Mouse (Mus musculus) forebrain, embryonic 13.5 days (tissue): ENCODE results near the gene Lenep. TPM values are rescaled to one million over a fixed set of nuclear protein-coding genes. Genes with fewer than 3 reads are reported as not detected.

ENCODE experiments used
- ATAC-seq: fragments of 200-750 bp; cut with Nextera tagmentation; 2 replicates; pipeline ENCODE4 v1.8.0; 2017
- H3K27ac ChIP-seq: fragments of 300-500 bp; sonication (generic); 2 replicates; pipeline ENCODE4 v1.5.1; 2015; ENCODE audit warnings: inconsistent platforms, mild to moderate bottlenecking, moderate library complexity
- H3K27me3 ChIP-seq: fragments of 300-500 bp; sonication (generic); 2 replicates; pipeline ENCODE4 v1.6.1; 2015; ENCODE audit warnings: mild to moderate bottlenecking, inconsistent platforms
- H3K36me3 ChIP-seq: fragments of 300-500 bp; sonication (generic); 2 replicates; pipeline ENCODE4 v1.6.1; 2015; ENCODE audit warnings: mild to moderate bottlenecking, inconsistent platforms; ENCODE audit not compliant: poor library complexity, severe bottlenecking
- H3K4me1 ChIP-seq: fragments of 300-500 bp; sonication (generic); 2 replicates; pipeline ENCODE4 v1.6.1; 2015; ENCODE audit warnings: inconsistent platforms
- H3K4me2 ChIP-seq: fragments of 300-500 bp; sonication (generic); 2 replicates; pipeline ENCODE4 v1.6.1; 2015; ENCODE audit warnings: inconsistent platforms, mild to moderate bottlenecking, moderate library complexity
- H3K4me3 ChIP-seq: fragments of 300-500 bp; sonication (generic); 2 replicates; pipeline ENCODE4 v1.5.1; 2015; ENCODE audit warnings: mild to moderate bottlenecking, inconsistent platforms
- H3K9ac ChIP-seq: fragments of 300-500 bp; sonication (generic); 2 replicates; pipeline ENCODE4 v1.6.1; 2015; ENCODE audit warnings: mild to moderate bottlenecking, inconsistent platforms
- H3K9me3 ChIP-seq: fragments of 300-500 bp; sonication (generic); replicated peaks from 2 replicates; pipeline ENCODE4 v1.6.1; 2016; ENCODE audit warnings: inconsistent platforms
- WGBS: fragments of 180-500 bp; shearing (Covaris S2); methylation state at CpG from one replicate; pipeline ENCODE4 v1.1.7; 2015; 5-methylcytosine and 5-hydroxymethylcytosine counted together
- polyA plus RNA-seq: library from polyadenylated mRNA; unstranded; fragments of >200 nt; fragmentation: Nextera tagmentation; extraction: Ambion mirVana; gene quantifications from 2 replicates; pipeline ENCODE4 v1.2.1, GENCODE M21; 2015

Lenep gene
- polyA plus RNA-seq, 1 experiment from 2014 or later, result 0.52 TPM

DNA sequence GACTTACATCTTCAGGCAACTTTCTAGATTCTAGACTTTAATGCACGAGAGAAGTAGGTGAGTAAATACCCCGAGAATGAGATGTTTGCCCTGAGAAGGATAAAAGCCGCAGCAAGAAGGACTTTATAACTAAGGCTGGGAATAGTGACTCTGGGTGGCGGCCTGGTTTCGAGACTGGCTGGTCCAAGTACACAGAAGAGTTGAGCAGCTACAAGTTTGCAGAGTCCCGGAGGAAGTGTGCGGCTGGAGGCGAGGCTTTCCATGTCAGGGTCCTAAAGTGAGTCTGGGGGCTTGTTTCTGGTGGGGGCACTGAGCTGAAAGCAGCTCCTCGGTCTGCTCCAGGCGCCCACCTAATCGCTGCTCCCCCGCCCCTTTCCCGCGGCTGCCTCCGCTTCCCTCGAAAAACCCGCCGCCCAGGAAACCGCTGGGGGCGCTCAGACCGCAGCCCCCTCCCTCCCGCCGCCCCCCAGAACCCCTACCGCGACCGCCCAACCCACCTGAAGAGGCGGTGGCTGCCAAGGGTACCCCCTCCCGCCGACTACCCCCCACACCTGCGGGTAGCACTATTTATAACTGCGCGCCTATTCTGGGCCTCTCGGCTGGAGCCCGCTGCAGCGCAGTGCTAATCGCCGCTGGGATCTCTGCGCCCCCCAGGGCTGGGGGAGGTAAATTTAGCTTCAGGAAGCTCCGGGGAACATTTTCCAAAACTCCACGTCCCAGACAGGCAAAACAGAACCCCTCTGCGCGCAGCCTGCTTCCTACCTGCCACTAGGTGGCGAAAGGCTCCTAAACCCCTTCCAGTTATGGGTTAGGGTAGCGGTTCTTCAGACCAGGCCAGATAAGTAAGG, 6.6 kb downstream of the Lenep start:
- under 1% methylated on average over 34 of the region's 44 CpGs for WGBS
- H3K9ac ChIP-seq, result peak overlapping the region; percentile 63
- no peak overlapping the region for H3K27ac ChIP-seq
- peak overlapping the region; percentile 96 for H3K4me2 ChIP-seq
- peaks cover 54% of the 10 kb centered on the region for H3K4me1 ChIP-seq
- H3K36me3 ChIP-seq, result 0 out of 2 replicates have a peak, but pooled peaks cover 2% of the 10 kb centered on the region
- H3K9me3 ChIP-seq, result no peaks in the 10 kb centered on the region
- H3K27me3 ChIP-seq, result peaks cover 27% of the 10 kb centered on the region
- no peak for ATAC-seq
- H3K4me3 ChIP-seq, result peak overlapping the region; percentile 48

DNA sequence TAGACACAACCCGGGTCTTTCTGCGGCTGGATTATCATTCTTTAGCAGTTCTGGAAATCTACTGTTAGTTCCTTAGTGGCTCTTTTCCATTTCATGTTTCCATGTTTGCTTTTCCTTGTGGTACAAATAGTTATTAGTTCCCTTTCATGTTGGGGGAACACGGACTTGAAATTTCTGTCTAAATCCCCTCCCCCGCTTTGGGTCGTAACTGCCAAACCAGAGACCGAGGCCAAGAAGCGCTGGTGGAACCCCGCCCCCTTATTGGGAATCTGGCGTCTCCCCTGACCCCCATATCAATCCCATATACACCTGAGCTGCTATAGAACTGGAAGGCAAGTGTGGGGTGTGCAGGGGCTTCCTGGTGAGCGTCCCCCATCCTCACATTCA, 7.2 kb downstream of the Lenep start:
- H3K9me3 ChIP-seq, result no peaks in the 10 kb centered on the region
- peak overlapping the region; percentile 48 for H3K4me3 ChIP-seq
- no peak overlapping the region for H3K27ac ChIP-seq
- 8% methylated on average over 10 of the region's 10 CpGs for WGBS
- H3K4me1 ChIP-seq, result peaks cover 61% of the 10 kb centered on the region
- ATAC-seq, result no peak
- no peaks in the 10 kb centered on the region for H3K36me3 ChIP-seq
- H3K4me2 ChIP-seq, result peak overlapping the region; percentile 96
- H3K9ac ChIP-seq, result peak overlapping the region; percentile 63; the same call in 1 of the 2 replicates
- peaks cover 27% of the 10 kb centered on the region for H3K27me3 ChIP-seq

DNA sequence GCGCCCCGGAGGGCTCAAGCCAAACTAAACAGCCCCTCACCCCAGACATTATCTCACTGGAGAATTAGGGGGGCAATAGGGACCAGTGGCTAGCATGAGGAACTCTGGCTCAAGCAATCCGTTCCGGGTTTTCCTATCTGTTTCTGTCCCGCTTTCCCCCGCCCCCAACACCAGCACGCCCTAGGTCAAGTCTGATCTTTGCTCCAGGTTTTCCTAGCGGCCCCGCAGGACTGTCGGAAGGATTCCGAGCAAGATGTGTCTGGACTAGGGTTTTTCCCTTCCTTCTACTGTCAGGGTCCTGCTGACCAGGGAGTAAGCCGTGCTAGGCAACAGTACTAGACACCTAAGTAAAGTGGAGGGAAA, 7.7 kb downstream of the Lenep start:
- Histone ChIP-seq H3K27ac (0 out of 2 replicates have a peak overlapping the region, but pooled peaks have one; percentile 60), H3K36me3 (no peaks in the 10 kb centered on the region), H3K9ac (peak overlapping the region; percentile 63; the same call in 1 of the 2 replicates), H3K4me1 (peaks cover 66% of the 10 kb centered on the region), H3K9me3 (no peaks in the 10 kb centered on the region), H3K27me3 (peaks cover 27% of the 10 kb centered on the region), H3K4me2 (peak overlapping the region; percentile 96), H3K4me3 (peak overlapping the region; percentile 48)
- WGBS, result under 1% methylated on average over 12 of the region's 12 CpGs
- peak; percentile 6; the same call in 1 of the 2 replicates for ATAC-seq

DNA sequence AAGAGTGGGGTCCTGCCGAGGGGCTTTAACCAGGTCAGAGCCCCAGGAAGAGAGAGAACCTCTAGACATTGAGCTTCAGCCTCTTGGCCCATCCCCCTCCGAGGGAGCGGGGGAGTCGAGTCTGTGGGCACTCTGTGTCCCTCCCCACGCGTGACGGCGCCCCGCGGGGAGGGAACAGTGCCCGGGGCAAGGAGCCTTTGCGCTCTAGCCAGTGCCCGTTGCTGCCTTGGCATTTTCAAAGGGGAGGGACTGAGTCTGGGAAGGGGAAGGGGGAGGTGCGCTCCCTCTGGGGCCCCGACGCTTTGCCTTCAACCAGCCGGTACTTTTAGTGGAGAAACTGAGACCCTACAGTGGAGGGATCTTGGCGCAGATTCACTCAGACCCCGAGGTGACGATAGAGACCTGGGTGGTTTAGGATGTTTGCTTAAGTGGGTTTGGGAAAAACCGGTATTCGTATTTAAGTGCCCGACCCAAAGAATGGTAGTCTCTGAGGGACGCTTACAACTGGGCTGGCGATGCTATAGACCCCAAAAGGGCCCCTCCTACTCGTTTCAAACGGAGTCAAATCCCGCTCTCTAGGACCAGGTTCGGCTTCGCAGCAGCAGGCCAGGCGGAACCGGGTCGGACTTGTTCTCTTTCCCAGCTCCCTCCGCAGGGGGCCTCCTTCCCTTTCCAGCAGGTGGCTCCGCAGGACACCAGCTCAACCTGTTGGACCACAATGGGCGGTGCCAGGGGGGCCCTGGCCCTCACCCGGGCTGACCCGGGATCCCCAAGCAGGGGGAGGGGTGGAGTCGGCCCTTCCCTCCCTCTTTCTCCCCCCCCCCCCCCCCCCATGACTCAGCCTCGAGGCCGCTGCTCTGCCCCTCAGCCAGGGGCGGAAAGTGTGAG, 8.3 kb downstream of the Lenep start, which contains the start of gene Zbtb7b:
Gene Zbtb7b (minus strand): TSS at position 771 of the 888 bp plus-strand sequence.
- ATAC-seq, result peak; percentile 57
- H3K9me3 ChIP-seq, result no peaks in the 10 kb centered on the region
- H3K27ac ChIP-seq, result peak within 1 kb of the TSS; percentile 60
- H3K36me3 ChIP-seq, result no peaks in the 10 kb centered on the region
- peaks cover 66% of the 10 kb centered on the region for H3K4me1 ChIP-seq
- peak within 1 kb of the TSS; percentile 96 for H3K4me2 ChIP-seq
- WGBS, result under 1% methylated on average over 39 of the region's 42 CpGs
- peak within 1 kb of the TSS; percentile 48 for H3K4me3 ChIP-seq
- H3K9ac ChIP-seq, result peak within 1 kb of the TSS; percentile 63
- peaks cover 27% of the 10 kb centered on the region for H3K27me3 ChIP-seq

DNA sequence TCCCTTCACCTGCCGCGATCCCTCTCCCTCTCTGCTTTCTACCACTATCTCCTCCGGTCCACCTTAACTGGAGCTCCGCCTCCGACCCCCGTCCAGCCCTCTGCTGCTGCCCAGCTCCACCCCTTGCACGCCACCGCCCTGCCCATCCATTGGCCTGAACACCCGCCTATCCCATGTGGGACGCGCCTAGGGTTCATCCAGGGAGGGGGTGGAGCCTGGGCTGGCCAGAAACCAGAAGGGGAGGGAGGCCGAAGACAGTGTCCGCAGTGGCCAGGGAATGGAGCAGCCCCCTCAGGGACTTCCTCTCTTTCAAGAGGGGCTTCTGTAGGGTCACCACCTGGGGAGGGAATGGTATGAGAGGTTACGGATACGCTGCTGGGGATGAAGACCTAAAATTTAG, 9.0 kb downstream of the Lenep start:
- Histone ChIP-seq H3K27ac (peak overlapping the region; percentile 60), H3K9ac (peak overlapping the region; percentile 63), H3K9me3 (no peaks in the 10 kb centered on the region), H3K36me3 (no peaks in the 10 kb centered on the region), H3K4me3 (peak overlapping the region; percentile 48), H3K4me1 (peaks cover 66% of the 10 kb centered on the region), H3K4me2 (peak overlapping the region; percentile 96), H3K27me3 (peaks cover 27% of the 10 kb centered on the region)
- WGBS, result 1% methylated on average over 15 of the region's 15 CpGs
- ATAC-seq, result peak; percentile 94

DNA sequence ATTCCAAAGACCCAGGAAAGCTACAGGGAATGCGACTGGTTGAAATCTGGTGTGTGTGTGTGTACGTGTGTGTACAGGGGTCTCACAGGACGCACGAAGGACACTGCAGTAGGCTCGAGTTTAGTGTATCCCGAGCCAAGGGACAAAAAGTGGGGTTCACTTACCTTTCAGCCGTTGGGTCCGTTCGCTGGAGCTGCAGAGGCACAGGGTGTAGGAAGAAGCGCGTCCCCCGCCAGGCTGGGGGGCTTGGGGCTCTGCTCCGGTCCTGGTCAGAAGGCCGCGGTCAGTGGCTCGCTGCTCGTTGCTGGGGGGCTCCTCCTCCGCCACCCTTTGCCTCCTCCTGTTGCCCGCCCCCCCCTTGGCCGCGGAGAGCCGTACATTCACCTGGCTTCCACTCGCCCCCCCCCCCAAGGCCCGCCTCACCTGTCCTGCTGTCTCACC, 9.7 kb downstream of the Lenep start:
- H3K9ac ChIP-seq, result peak overlapping the region; percentile 66

DNA sequence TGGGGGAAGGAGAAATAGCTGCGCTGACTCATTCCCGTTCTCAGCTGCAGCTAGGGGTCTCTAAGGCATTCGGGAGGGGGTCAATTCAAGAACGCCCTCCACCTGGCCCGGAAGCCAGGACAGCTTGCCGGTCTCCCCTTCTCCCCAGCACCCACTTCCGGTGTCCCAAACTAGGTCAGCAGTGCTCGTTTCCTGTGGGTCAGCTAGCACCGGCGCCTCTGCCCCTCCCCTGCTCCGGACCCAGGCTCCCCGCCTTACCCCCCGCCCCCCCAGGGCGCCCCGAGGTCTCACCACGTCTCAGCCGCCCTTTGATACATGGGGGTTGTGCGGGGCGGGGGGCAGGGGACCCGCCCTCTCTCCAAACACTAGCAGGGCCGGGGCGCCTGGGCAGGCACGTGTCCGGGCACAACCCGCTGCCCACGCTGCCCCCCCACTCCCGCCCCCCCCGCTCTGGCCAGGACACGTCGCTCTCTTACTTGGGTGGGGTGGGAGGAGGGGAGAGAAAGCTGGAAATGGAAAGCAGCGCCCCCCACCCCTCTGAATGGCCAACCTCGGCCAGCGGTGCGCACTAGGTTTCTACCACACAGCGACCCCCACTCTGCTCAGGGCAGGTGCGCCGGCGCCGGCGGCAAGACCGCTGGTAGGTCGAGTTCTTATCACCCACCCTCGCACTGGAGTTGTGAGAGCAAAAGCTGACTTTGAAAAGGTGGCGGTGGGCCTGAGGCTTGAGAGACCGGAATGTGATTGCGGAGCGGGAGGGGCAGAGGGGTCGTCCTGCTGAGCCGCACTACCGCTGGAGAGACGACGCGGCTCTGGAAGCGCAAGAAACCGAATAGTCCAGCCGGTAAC, 10.7 kb downstream of the Lenep start:
- H3K4me1 ChIP-seq, result peaks cover 71% of the 10 kb centered on the region
- peak overlapping the region; percentile 48 for H3K4me3 ChIP-seq
- H3K4me2 ChIP-seq, result peak overlapping the region; percentile 96
- H3K36me3 ChIP-seq, result no peaks in the 10 kb centered on the region
- no peak overlapping the region for H3K27ac ChIP-seq
- no peaks in the 10 kb centered on the region for H3K9me3 ChIP-seq
- no peak for ATAC-seq
- H3K9ac ChIP-seq, result peak overlapping the region; percentile 66
- under 1% methylated on average over 47 of the region's 56 CpGs for whole genome bisulfite sequencing
- H3K27me3 ChIP-seq, result peaks cover 27% of the 10 kb centered on the region

More for the DNA sequence above, 9.7 kb downstream of the Lenep start:
- under 1% methylated on average over 16 of the region's 24 CpGs for WGBS
- Histone ChIP-seq H3K9me3 (no peaks in the 10 kb centered on the region), H3K4me3 (peak overlapping the region; percentile 48), H3K4me2 (peak overlapping the region; percentile 96), H3K27me3 (peaks cover 27% of the 10 kb centered on the region), H3K36me3 (no peaks in the 10 kb centered on the region), H3K4me1 (peaks cover 70% of the 10 kb centered on the region), H3K27ac (no peak overlapping the region)
- ATAC-seq, result no peak

DNA sequence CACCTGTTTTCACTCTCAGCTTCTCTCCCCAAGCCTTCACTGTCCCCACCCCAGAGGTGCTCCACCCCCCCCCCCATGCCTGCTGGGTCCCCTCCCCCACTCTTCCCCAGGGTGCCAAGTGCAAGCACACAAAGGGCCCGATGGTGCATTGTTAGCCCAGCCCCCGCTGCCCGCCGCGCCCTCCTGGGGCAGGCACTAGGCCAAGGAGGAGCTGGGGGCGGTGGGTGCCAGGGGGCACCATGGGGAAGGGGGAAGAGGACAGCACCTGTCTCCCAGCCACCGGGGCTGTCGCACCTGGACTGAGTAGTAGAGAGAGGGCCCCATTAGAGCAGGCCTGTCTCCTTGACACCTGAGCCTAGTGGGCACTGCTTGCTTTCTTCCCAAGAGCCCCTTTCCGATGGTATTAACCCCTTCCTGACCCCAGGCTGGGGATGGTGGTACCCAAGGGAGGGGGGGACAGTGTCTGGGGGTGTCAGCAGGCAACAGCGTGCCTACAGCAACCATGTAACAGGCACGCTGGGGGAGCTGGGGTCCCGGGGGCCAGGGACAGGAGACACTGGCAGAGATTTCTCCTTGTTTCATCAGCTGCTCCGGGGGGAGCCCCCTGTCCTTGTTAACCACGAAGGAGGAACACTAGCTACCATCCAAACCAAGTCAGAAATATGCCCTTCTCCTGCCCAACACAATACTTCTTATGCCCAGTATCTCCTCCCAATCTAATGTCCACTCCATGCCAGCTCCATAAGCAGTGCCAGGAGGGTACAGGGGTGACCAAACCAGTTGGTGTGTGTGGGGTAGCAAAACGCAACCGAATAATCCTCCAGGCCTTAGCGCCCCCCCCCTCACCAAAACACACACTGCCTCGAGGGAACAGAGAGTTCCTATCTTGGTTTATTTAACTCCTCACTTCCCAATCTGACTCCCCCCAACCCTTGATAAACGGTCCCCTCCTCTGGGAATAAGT, 11.6 kb downstream of the Lenep start:
- H3K27ac ChIP-seq, result no peak overlapping the region
- H3K9me3 ChIP-seq, result no peaks in the 10 kb centered on the region
- peaks cover 63% of the 10 kb centered on the region for H3K4me1 ChIP-seq
- peak overlapping the region; percentile 96 for H3K4me2 ChIP-seq
- H3K27me3 ChIP-seq, result peaks cover 24% of the 10 kb centered on the region
- ATAC-seq, result no peak
- peak overlapping the region; percentile 66 for H3K9ac ChIP-seq
- H3K36me3 ChIP-seq, result no peaks in the 10 kb centered on the region
- H3K4me3 ChIP-seq, result peak overlapping the region; percentile 48
- 9% methylated on average over 19 of the region's 19 CpGs for WGBS

DNA sequence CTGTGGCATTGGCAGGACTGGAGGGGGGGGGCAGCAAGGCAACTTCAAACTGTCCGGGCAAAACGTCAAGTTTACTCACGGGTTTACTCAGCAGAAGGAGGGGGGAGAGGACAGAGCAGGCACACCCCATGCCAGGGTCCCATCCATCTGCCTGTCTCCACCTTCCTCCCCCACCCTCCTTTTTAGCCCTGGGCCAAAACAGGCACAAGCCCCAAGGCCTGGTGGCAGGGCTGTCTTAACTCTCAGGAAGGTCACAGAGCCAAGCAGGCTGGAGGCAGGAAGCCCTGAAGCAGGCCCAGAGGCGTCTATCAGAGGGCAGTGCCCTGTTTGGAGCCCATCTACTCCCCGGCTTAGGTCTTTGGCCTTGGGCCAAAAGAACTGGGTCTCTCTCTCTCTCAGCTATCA, 12.5 kb downstream of the Lenep start:
- H3K4me2 ChIP-seq, result no peak overlapping the region
- H3K9me3 ChIP-seq, result no peaks in the 10 kb centered on the region
- H3K27ac ChIP-seq, result no peak overlapping the region
- peaks cover 21% of the 10 kb centered on the region for H3K27me3 ChIP-seq
- 48% methylated on average over 5 of the region's 5 CpGs for WGBS
- no peaks in the 10 kb centered on the region for H3K36me3 ChIP-seq
- no peak for ATAC-seq
- H3K4me3 ChIP-seq, result no peak overlapping the region
- peaks cover 54% of the 10 kb centered on the region for H3K4me1 ChIP-seq
- H3K9ac ChIP-seq, result no peak overlapping the region

DNA sequence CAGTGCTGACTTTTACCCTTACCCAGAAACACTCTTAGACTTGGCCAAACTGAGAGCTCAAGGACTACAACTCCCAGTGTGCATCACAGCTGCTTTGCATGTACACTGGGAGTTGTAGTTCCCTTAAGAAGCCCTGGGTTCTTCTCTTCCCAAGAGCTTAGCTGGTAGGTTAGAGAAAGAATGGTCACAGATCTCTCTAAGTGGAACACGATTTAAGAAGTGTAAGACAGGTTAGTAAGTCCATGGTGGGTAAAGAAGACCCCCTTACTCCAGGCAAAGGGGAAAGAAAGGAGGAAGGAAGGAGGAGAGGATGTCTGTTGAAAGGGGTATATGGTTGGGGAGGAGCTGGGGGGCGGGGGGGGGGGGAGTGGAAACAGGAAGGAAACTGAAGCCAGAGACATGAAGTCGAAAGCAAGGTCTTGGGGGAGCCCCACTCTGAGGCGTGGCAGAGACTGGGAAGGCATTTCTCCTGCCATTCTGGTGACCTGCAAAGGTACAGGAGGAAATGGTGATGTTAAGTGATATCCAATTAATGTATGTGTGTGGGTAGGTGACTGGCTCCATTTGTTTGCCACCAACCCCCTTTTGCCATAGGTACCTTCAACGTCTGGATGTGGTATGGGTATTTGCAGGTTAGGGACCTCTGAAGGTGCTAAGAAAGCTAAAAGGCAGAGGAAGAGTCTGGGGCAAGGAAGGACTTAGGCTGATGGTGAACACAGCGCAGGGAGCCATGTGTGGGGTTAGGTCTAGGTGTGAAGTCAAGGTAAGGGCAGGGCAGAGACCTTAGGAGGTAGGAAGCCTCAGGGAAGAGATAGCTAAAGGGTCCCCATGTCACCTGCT, 13.5 kb downstream of the Lenep start:
- H3K4me2 ChIP-seq, result no peak overlapping the region
- H3K4me3 ChIP-seq, result no peak overlapping the region
- H3K36me3 ChIP-seq, result no peaks in the 10 kb centered on the region
- H3K27ac ChIP-seq, result no peak overlapping the region
- peaks cover 49% of the 10 kb centered on the region for H3K4me1 ChIP-seq
- 71% methylated on average over 6 of the region's 6 CpGs for WGBS
- H3K9me3 ChIP-seq, result no peaks in the 10 kb centered on the region
- peak; percentile 7; the same call in 1 of the 2 replicates for ATAC-seq
- peaks cover 18% of the 10 kb centered on the region for H3K27me3 ChIP-seq
- H3K9ac ChIP-seq, result no peak overlapping the region
